Mouse (Mus musculus): Measurements from ENCODE around the gene Olfr95. TPM values are rescaled to one million over a fixed set of nuclear protein-coding genes. Genes with fewer than 3 reads are reported as not detected.
"Not testable (repeated sequence)": the region's sequence is repeated elsewhere in the genome, so short reads cannot be mapped to it uniquely, and the experiment has no call there.

Olfr95 gene
- not detected in 2 replicates for polyA plus RNA-seq (2012; ENCODE audit: insufficient read depth, low replicate concordance)

DNA sequence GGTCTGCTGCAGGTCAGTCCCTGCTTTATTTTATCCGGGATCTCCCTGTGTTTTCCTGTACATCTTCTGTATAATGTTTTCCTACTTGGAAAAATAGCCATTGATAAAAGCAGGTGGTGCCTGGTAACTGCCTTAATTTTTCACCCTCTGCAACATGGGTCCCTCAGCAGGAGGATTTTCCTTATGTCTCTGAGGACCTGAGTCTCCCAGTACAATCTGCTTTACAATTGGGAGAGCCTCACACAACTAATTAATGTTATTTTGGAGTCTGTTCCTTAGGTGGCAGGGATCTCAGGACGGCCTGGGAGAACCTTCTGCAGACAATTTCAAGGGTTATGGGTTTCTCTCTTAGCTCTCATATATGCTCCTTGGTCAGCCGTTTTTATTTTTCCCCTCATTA lies at the start of gene Olfr95:
TSS of gene Olfr95 (minus strand) at position 101 of the 400 bp plus-strand sequence.
- Histone ChIP-seq H3K9me3 (peaks cover 5% of the 10 kb centered on the region; the same call in 1 of the 2 replicates), H3K4me1 (peaks cover 7% of the 10 kb centered on the region; the same call in 1 of the 2 replicates)

DNA sequence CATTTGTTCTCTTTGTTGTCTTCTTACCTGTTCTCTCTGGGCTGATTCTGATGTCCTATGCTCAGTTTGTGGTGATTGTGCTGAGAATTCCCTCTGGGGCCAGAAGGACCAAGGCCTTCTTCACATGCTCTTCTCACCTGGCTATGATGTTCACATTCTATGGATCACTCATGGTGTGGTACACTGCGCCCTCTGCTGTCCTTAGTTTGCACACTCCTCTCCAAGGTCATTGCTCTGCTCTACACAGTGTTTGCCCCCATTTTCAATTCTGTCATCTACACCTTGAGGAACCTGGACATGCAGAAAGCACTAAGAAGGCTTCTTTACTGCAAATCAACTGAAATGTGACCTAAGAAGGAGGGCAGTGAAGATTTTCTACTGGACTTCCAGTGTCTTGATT lies 37.6 kb upstream of the Olfr95 start:
- H3K27me3 ChIP-seq (replicated peaks) = no peaks in the 10 kb centered on the region
- no peaks in the 10 kb centered on the region for H3K36me3 ChIP-seq (replicated peaks; ENCODE audit: low read length)
- H3K9me3 ChIP-seq = no peaks in the 10 kb centered on the region
- H3K4me3 ChIP-seq (replicated peaks) = no peak overlapping the region
- H3K4me1 ChIP-seq = no peaks in the 10 kb centered on the region
- TF ChIP-seq GATA1 (IDR thresholded peaks at IDR 0.05; ENCODE audit: borderline replicate concordance, low read length) (no peak), FLI1 (IDR thresholded peaks at IDR 0.05; ENCODE audit: low read length) (no peak)

More for the DNA sequence above, at the start of gene Olfr95:
- Histone ChIP-seq H3K36me3 (replicated peaks; ENCODE audit: low read length) (no peaks in the 10 kb centered on the region), H3K4me3 (replicated peaks) (no peak within 1 kb of the TSS), H3K27me3 (replicated peaks) (peaks cover 13% of the 10 kb centered on the region)
- TF ChIP-seq GATA1 (IDR thresholded peaks at IDR 0.05; ENCODE audit: borderline replicate concordance, low read length) (no peak), FLI1 (IDR thresholded peaks at IDR 0.05; ENCODE audit: low read length) (no peak)

DNA sequence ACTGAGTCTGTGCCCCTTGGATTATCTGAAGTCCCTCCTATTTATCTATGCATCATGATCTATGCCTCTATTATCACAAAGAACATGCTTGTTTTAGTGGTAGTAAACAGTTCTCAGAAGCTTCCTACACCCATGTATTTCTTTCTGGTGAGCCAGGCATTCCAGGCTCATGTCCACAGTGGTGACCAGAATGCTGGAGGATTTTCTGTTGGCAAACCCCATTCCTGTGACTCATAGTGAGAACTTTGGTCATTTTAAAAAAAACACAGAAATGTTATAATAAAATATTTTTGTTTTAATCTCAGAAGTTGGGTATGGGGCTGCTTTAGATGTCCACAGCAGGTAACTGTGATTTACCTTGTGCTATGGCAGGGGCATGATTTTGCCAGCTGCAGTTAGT lies 36.5 kb upstream of the Olfr95 start:
- no peak for TF ChIP-seq GATA1 (IDR thresholded peaks at IDR 0.05; ENCODE audit: borderline replicate concordance, low read length)
- no peak for TF ChIP-seq FLI1 (IDR thresholded peaks at IDR 0.05; ENCODE audit: low read length)
- H3K4me3 ChIP-seq (replicated peaks) = no peak overlapping the region
- H3K36me3 ChIP-seq (replicated peaks; ENCODE audit: low read length) = no peaks in the 10 kb centered on the region
- no peaks in the 10 kb centered on the region for H3K4me1 ChIP-seq
- no peaks in the 10 kb centered on the region for H3K9me3 ChIP-seq
- H3K27me3 ChIP-seq (replicated peaks) = no peaks in the 10 kb centered on the region

DNA sequence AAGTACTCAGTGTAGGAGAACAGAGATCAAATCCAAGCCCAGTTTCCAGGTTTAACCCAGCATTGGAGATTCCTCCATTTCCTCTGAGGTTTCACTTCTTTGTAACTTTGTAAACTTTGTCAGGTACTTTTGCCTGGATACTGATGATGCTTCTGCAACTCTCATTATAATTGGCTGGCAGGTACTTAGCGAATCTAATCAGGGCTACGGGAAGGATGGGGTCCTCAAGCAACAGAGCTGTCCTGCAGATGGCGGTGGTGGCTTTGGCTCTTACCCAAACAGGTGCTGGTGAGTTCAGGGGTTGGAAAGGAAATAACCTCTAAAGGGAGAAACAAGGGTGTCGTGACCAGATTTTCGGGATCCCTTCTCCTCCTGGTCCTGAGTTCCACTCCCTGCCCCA lies 33.8 kb upstream of the Olfr95 start:
- Histone ChIP-seq H3K4me3 (replicated peaks) (no peak overlapping the region), H3K9me3 (no peaks in the 10 kb centered on the region), H3K27me3 (replicated peaks) (no peaks in the 10 kb centered on the region), H3K36me3 (replicated peaks; ENCODE audit: low read length) (no peaks in the 10 kb centered on the region), H3K4me1 (no peaks in the 10 kb centered on the region)
- TF ChIP-seq FLI1 (IDR thresholded peaks at IDR 0.05; ENCODE audit: low read length) (no peak), GATA1 (IDR thresholded peaks at IDR 0.05; ENCODE audit: borderline replicate concordance, low read length) (no peak)

DNA sequence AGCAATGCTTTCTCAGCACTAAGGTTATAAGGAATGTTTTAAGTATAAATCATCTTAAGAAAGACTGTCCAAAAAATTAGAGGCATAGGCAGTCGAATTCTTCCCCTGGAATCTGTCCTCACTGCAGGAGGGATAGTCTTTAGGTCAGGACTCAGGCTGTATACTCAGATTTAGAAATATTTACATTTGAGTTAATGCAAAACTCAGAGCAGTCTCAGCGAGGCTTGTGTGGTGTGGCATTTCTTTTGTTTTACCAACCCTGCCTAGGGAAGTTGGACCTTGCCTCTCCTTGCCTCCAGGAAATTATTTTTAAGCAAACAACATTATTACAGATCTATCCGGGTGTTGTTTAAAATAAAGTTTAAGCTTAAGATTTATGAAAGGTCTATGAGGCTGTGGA lies 29.3 kb upstream of the Olfr95 start:
- peaks cover 13% of the 10 kb centered on the region for H3K9me3 ChIP-seq
- TF ChIP-seq GATA1 (IDR thresholded peaks at IDR 0.05; ENCODE audit: borderline replicate concordance, low read length) = no peak
- TF ChIP-seq FLI1 (IDR thresholded peaks at IDR 0.05; ENCODE audit: low read length) = no peak
- H3K4me3 ChIP-seq (replicated peaks) = no peak overlapping the region
- no peaks in the 10 kb centered on the region for H3K27me3 ChIP-seq (replicated peaks)
- no peaks in the 10 kb centered on the region for H3K36me3 ChIP-seq (replicated peaks; ENCODE audit: low read length)
- no peaks in the 10 kb centered on the region for H3K4me1 ChIP-seq

DNA sequence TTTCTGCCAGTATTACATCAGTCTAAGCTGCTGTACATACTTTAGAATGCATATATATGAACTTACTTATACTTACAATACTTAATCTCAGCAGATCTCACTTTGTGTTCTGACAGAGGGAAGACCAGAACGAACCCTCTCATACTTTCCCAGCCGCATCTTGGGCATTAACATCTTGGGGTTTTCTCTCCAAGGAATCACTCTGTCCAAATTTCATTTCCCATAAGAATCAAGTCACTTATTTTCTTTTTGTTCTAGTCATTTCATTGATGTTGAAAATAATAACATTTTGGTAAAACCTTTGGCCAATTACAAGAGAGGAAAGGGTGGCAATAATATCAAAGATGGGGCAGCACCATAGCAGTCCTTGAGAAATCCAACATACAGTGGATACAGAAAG lies 24.3 kb upstream of the Olfr95 start, which contains the start of gene Olfr97:
TSS of gene Olfr97 (minus strand) at position 101 of the 400 bp plus-strand sequence.
- H3K36me3 ChIP-seq (replicated peaks; ENCODE audit: low read length); H3K27me3 ChIP-seq (replicated peaks); H3K4me3 ChIP-seq (replicated peaks); H3K4me1 ChIP-seq: not testable (repeated sequence)
- H3K9me3 ChIP-seq = peaks cover 13% of the 10 kb centered on the region

DNA sequence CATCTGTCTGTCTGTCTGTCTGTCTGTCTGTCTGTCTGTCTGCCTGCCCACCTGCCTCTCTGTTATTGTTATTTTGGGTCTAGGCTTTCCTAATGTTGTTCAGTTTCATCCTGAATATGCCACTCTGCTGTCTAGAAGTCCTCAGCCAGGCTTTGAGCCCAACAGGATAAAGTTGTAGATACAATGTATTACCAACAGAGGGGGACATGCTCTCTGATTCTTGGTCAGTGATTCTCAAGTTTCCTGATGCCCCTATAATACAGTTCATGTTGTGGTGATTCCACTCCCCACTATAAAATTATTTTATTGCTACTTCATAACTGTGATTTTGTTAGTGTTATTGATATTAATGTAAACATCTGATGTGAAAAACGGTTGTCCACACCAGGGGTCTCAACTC lies 9.0 kb upstream of the Olfr95 start:
- no peaks in the 10 kb centered on the region for H3K9me3 ChIP-seq
- TF ChIP-seq GATA1 (IDR thresholded peaks at IDR 0.05; ENCODE audit: borderline replicate concordance, low read length) = no peak
- no peak for TF ChIP-seq FLI1 (IDR thresholded peaks at IDR 0.05; ENCODE audit: low read length)
- no peaks in the 10 kb centered on the region for H3K4me1 ChIP-seq
- no peak overlapping the region for H3K4me3 ChIP-seq (replicated peaks)
- no peaks in the 10 kb centered on the region for H3K36me3 ChIP-seq (replicated peaks; ENCODE audit: low read length)
- H3K27me3 ChIP-seq (replicated peaks) = no peaks in the 10 kb centered on the region

DNA sequence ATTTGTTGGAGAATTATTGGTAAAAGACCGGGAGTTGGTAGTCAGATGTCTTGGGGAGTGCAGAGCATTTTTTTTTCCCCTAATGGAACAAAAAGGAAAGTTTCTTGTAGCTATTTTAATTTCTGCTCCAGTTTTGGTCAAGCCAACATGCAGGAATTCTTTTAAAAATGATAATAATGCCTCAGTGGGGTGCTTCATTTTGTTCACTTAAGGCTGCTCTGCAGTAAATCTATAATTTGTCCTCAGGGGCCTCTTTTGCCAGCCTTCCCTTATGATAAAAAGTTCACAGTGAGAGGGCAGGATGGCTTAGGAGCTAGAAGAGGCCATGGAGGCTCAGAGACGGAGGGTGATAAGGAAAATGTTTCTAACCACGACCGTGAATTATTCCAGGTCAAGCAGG lies 6.9 kb upstream of the Olfr95 start, which contains the start of gene Olfr96:
TSS of gene Olfr96 (plus strand) at position 301 of the 400 bp plus-strand sequence.
- TF ChIP-seq GATA1 (IDR thresholded peaks at IDR 0.05; ENCODE audit: borderline replicate concordance, low read length) = no peak
- no peak for TF ChIP-seq FLI1 (IDR thresholded peaks at IDR 0.05; ENCODE audit: low read length)
- Histone ChIP-seq H3K36me3 (replicated peaks; ENCODE audit: low read length) (no peaks in the 10 kb centered on the region), H3K27me3 (replicated peaks) (no peaks in the 10 kb centered on the region)

DNA sequence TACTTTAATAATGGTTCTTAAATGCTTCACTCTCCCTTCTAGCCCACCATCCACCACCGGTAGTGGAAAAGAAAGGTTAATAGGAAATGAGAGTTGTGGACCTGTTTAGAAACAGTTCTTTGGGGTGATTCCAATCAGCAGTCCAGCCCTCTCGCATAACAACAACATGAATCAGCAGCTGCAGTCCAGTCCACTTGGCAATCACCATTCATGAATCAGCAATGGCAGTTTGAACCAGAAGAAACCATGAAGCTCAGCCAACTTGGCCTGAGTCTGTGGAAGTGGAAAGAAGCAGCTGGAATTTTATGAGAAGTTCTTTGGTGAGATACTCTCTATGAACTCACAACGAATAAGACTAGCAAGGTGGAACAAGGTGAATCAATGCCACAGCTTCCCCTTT lies 5.6 kb upstream of the Olfr95 start:
- Histone ChIP-seq H3K4me1 (no peaks in the 10 kb centered on the region), H3K36me3 (replicated peaks; ENCODE audit: low read length) (no peaks in the 10 kb centered on the region), H3K4me3 (replicated peaks) (no peak overlapping the region), H3K9me3 (no peaks in the 10 kb centered on the region), H3K27me3 (replicated peaks) (no peaks in the 10 kb centered on the region)
- TF ChIP-seq GATA1 (IDR thresholded peaks at IDR 0.05; ENCODE audit: borderline replicate concordance, low read length) (no peak), FLI1 (IDR thresholded peaks at IDR 0.05; ENCODE audit: low read length) (no peak)

More for the DNA sequence above, 6.9 kb upstream of the Olfr95 start, which contains the start of gene Olfr96:
- H3K9me3 ChIP-seq = no peaks in the 10 kb centered on the region
- no peaks in the 10 kb centered on the region for H3K4me1 ChIP-seq
- H3K4me3 ChIP-seq (replicated peaks) = no peak within 1 kb of the TSS

DNA sequence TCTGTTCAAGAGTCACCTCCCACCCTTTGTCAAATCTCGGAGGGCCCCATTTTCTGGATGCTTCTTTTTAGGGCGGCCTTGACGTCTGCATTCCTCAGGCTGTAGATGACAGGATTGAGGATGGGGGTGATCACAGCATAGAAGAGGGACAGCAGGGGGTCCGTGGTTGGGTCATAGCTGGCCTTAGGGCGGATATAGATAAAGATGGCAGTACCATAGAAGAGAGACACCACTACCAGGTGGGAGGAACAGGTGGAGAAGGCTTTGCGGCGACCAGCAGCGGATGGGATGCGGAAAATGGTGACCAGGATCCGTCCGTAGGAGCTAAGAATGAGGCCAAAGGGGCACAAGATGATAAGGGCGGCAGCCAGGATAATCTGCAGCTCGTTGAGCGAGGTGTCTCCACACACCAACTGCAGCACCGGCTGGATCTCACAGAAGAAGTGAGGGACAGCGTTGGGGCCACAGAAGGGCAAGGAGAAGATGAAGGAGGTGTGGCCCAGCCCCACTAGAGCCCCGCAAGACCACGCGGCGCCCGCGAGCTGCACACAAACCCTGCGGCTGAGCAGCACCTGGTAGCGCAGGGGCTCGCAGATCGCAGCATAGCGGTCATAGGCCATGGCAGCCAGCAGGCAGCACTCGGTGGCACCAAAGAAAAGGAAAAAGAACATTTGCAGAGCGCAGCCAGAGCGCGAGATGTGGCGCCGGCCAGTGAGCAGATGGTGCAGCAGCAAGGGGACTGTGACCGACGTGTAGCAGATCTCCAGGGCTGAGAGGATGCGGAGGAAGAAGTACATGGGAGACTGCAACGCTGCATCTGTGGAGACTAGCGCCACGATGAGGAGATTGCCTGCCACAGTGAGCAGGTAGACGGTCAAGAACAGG lies 1.8 kb downstream of the Olfr95 start:
- peaks cover 7% of the 10 kb centered on the region; the same call in 1 of the 2 replicates for H3K4me1 ChIP-seq
- no peaks in the 10 kb centered on the region for H3K36me3 ChIP-seq (replicated peaks; ENCODE audit: low read length)
- peak overlapping the region; percentile 51 for H3K4me3 ChIP-seq (replicated peaks)
- no peak for TF ChIP-seq GATA1 (IDR thresholded peaks at IDR 0.05; ENCODE audit: borderline replicate concordance, low read length)
- TF ChIP-seq FLI1 (IDR thresholded peaks at IDR 0.05; ENCODE audit: low read length) = no peak
- peaks cover 15% of the 10 kb centered on the region for H3K27me3 ChIP-seq (replicated peaks)
- H3K9me3 ChIP-seq = peaks cover 5% of the 10 kb centered on the region; the same call in 1 of the 2 replicates

Measured in megakaryocyte, embryonic 14.5 days (primary cell).